Mouse (Mus musculus) forebrain, embryonic 16.5 days (tissue): ENCODE data around the gene Elfn1. TPM values are rescaled to one million over a fixed set of nuclear protein-coding genes. Genes with fewer than 3 reads are reported as not detected.

Experiments
- ATAC-seq: fragments of 200-750 bp; cut with Nextera tagmentation; 2 replicates; pipeline ENCODE4 v1.8.0; 2017; ENCODE audit warnings: mild to moderate bottlenecking, moderate library complexity
- H3K27ac ChIP-seq: fragments of 300-500 bp; sonication (generic); 2 replicates; pipeline ENCODE4 v1.5.1; 2014; ENCODE audit warnings: low read length, control low read depth
- H3K27me3 ChIP-seq: fragments of 300-500 bp; sonication (generic); replicated peaks from 2 replicates; pipeline ENCODE4 v1.6.1; 2014; ENCODE audit warnings: low read length; ENCODE audit not compliant: control insufficient read depth, insufficient read depth
- H3K36me3 ChIP-seq: fragments of 300-500 bp; sonication (generic); 2 replicates; pipeline ENCODE4 v1.6.1; 2014; ENCODE audit not compliant: control insufficient read depth, insufficient read depth
- H3K4me1 ChIP-seq: fragments of 300-500 bp; sonication (generic); replicated peaks from 2 replicates; pipeline ENCODE4 v1.6.1; 2014; ENCODE audit warnings: low read length; ENCODE audit not compliant: control insufficient read depth, insufficient read depth
- H3K4me2 ChIP-seq: fragments of 300-500 bp; sonication (generic); 2 replicates; pipeline ENCODE4 v1.6.1; 2014; ENCODE audit warnings: mild to moderate bottlenecking, low read length, control low read depth
- H3K4me3 ChIP-seq: fragments of 300-500 bp; sonication (generic); replicated peaks from 2 replicates; pipeline ENCODE4 v1.5.1; 2014; ENCODE audit warnings: mild to moderate bottlenecking, low read length, control low read depth
- H3K9ac ChIP-seq: fragments of 300-500 bp; sonication (generic); replicated peaks from 2 replicates; pipeline ENCODE4 v1.6.1; 2014; ENCODE audit warnings: low read depth, low read length, control low read depth
- H3K9me3 ChIP-seq: fragments of 300-500 bp; sonication (generic); 2 replicates; pipeline ENCODE4 v1.6.1; 2016; ENCODE audit warnings: low read length; ENCODE audit not compliant: control insufficient read depth
- WGBS: fragments of 180-500 bp; shearing (Covaris S2); extraction: QIAGEN DNeasy Blood & Tissue Kit; methylation state at CpG from one replicate; pipeline ENCODE4 v1.1.7; 2014; 5-methylcytosine and 5-hydroxymethylcytosine counted together
- polyA plus RNA-seq: library from polyadenylated mRNA; unstranded; fragments of >200 nt; fragmentation: Nextera tagmentation; extraction: Ambion mirVana; gene quantifications from 2 replicates; pipeline ENCODE4 v1.2.1, GENCODE M21; 2015

Elfn1 gene
- polyA plus RNA-seq, 1 experiment from 2014 or later, result 3.2 TPM

DNA sequence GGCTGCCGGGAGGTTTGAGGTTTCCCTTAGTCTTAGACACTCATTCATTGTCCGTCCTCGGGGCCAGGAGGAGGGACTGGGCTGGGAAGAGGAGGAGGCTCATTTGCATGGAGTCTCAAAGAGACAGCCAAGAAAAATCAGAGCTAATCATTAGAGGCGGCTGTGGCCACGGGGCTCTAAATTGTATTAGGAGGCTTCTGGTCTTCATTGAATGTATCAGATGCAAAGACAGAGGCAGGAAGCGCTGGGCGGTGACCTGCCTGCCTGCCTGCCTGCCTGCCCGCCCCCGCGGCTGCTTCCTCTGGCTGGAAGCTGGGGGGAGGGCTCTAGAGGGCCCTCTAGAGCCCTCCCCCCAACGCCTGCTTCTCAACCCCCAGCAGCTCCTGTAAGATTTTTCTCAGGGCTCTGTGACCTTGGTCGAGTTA is 23.2 kb downstream of the Elfn1 start:
- Histone ChIP-seq H3K9me3 (no peaks in the 10 kb centered on the region), H3K36me3 (no peaks in the 10 kb centered on the region), H3K4me2 (no peak overlapping the region), H3K4me1 (peaks cover 21% of the 10 kb centered on the region), H3K4me3 (no peak overlapping the region), H3K9ac (no peak overlapping the region), H3K27ac (no peak overlapping the region), H3K27me3 (no peaks in the 10 kb centered on the region)
- 0% methylated on average over 12 of the region's 12 CpGs for WGBS
- no peak for ATAC-seq

- ATAC-seq, result peak; percentile 84
These were observed 24.3 kb downstream of the Elfn1 start for GRCm38 (mm10) chr5:139931947-139932540.

GRCm38 (mm10) chr5:139932595-139933271 is 25.0 kb downstream of the Elfn1 start:
- 34% methylated on average over 13 of the region's 13 CpGs for WGBS
- Histone ChIP-seq H3K9ac (no peak overlapping the region), H3K4me3 (no peak overlapping the region), H3K27me3 (no peaks in the 10 kb centered on the region), H3K9me3 (no peaks in the 10 kb centered on the region), H3K36me3 (no peaks in the 10 kb centered on the region), H3K4me2 (no peak overlapping the region), H3K4me1 (peaks cover 20% of the 10 kb centered on the region), H3K27ac (no peak overlapping the region)
- ATAC-seq, result peak; percentile 48; the same call in 1 of the 2 replicates

More at GRCm38 (mm10) chr5:139931947-139932540, 24.3 kb downstream of the Elfn1 start:
- H3K27ac ChIP-seq, result no peak overlapping the region
- H3K4me1 ChIP-seq, result peaks cover 20% of the 10 kb centered on the region
- no peak overlapping the region for H3K4me3 ChIP-seq
- WGBS, result 28% methylated on average over 15 of the region's 15 CpGs
- no peak overlapping the region for H3K9ac ChIP-seq
- no peaks in the 10 kb centered on the region for H3K27me3 ChIP-seq
- H3K36me3 ChIP-seq, result no peaks in the 10 kb centered on the region
- no peak overlapping the region for H3K4me2 ChIP-seq
- no peaks in the 10 kb centered on the region for H3K9me3 ChIP-seq

- H3K27me3 ChIP-seq, result no peaks in the 10 kb centered on the region
- no peak overlapping the region for H3K4me2 ChIP-seq
- no peaks in the 10 kb centered on the region for H3K36me3 ChIP-seq
- H3K9me3 ChIP-seq, result no peaks in the 10 kb centered on the region
- H3K4me3 ChIP-seq, result no peak overlapping the region
- no peak overlapping the region for H3K9ac ChIP-seq
- peaks cover 20% of the 10 kb centered on the region for H3K4me1 ChIP-seq
- 48% methylated on average over 7 of the region's 7 CpGs for WGBS
- ATAC-seq, result no peak
- H3K27ac ChIP-seq, result no peak overlapping the region
These were observed 25.7 kb downstream of the Elfn1 start for GRCm38 (mm10) chr5:139933476-139933875.

DNA sequence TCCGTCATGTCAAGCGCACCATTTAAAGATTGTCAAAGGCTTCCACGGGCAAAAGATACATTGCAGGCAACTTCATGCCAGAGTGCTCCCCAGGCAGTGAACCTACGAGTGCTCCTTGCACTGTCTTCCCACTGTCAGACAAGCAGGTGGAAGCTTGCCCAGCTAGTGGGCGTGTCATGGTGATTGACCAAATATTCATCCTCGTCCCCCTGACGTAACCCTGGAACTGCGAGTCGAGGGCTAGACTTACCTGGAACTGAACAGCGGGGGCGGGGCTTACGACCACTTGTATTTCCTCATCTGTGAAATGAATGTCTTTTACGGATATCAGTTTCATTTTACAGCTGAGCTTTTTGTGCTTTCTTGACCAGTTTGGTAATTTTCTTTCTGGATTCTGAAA is 28.7 kb downstream of the Elfn1 start:
- ATAC-seq, result no peak
- H3K4me2 ChIP-seq, result no peak overlapping the region
- H3K9ac ChIP-seq, result no peak overlapping the region
- no peaks in the 10 kb centered on the region for H3K36me3 ChIP-seq
- no peaks in the 10 kb centered on the region for H3K27me3 ChIP-seq
- whole genome bisulfite sequencing, result 83% methylated on average over 13 of the region's 13 CpGs
- H3K27ac ChIP-seq, result no peak overlapping the region
- no peaks in the 10 kb centered on the region for H3K9me3 ChIP-seq
- H3K4me1 ChIP-seq, result peaks cover 14% of the 10 kb centered on the region
- no peak overlapping the region for H3K4me3 ChIP-seq

GRCm38 (mm10) chr5:139944697-139945096 is 37.0 kb downstream of the Elfn1 start:
- H3K4me3 ChIP-seq, result no peak overlapping the region
- ATAC-seq, result peak; percentile 72
- no peaks in the 10 kb centered on the region for H3K9me3 ChIP-seq
- no peak overlapping the region for H3K9ac ChIP-seq
- H3K27me3 ChIP-seq, result no peaks in the 10 kb centered on the region
- 30% methylated on average over 7 of the region's 7 CpGs for WGBS
- peaks cover 21% of the 10 kb centered on the region for H3K4me1 ChIP-seq
- H3K4me2 ChIP-seq, result no peak overlapping the region
- H3K36me3 ChIP-seq, result no peaks in the 10 kb centered on the region
- 0 out of 2 replicates have a peak overlapping the region, but pooled peaks have one; percentile 27 for H3K27ac ChIP-seq

GRCm38 (mm10) chr5:139945715-139946364 is 38.1 kb downstream of the Elfn1 start:
- no peak overlapping the region for H3K9ac ChIP-seq
- H3K4me1 ChIP-seq, result peaks cover 21% of the 10 kb centered on the region
- no peak for ATAC-seq
- no peaks in the 10 kb centered on the region for H3K36me3 ChIP-seq
- 68% methylated on average over 12 of the region's 12 CpGs for WGBS
- no peak overlapping the region for H3K27ac ChIP-seq
- H3K27me3 ChIP-seq, result no peaks in the 10 kb centered on the region
- H3K4me3 ChIP-seq, result no peak overlapping the region
- no peak overlapping the region for H3K4me2 ChIP-seq
- H3K9me3 ChIP-seq, result no peaks in the 10 kb centered on the region

GRCm38 (mm10) chr5:139947446-139947845 is 39.7 kb downstream of the Elfn1 start:
- H3K9ac ChIP-seq, result no peak overlapping the region
- no peaks in the 10 kb centered on the region for H3K9me3 ChIP-seq
- H3K27ac ChIP-seq, result no peak overlapping the region
- no peaks in the 10 kb centered on the region for H3K36me3 ChIP-seq
- H3K4me1 ChIP-seq, result peaks cover 21% of the 10 kb centered on the region
- no peak overlapping the region for H3K4me2 ChIP-seq
- ATAC-seq, result no peak
- 98% methylated on average over 5 of the region's 5 CpGs for WGBS
- H3K4me3 ChIP-seq, result no peak overlapping the region
- no peaks in the 10 kb centered on the region for H3K27me3 ChIP-seq

- no peak overlapping the region for H3K9ac ChIP-seq
- no peaks in the 10 kb centered on the region for H3K27me3 ChIP-seq
- H3K27ac ChIP-seq, result no peak overlapping the region
- ATAC-seq, result no peak
- H3K4me2 ChIP-seq, result no peak overlapping the region
- H3K4me3 ChIP-seq, result no peak overlapping the region
- H3K9me3 ChIP-seq, result no peaks in the 10 kb centered on the region
- 65% methylated on average over 4 of the region's 4 CpGs for WGBS
- peaks cover 21% of the 10 kb centered on the region for H3K4me1 ChIP-seq
- no peaks in the 10 kb centered on the region for H3K36me3 ChIP-seq
These were observed 40.8 kb downstream of the Elfn1 start for GRCm38 (mm10) chr5:139948552-139948951.
